Mouse (Mus musculus): ENCODE data around the gene Igfbp1. TPM values are rescaled to one million over a fixed set of nuclear protein-coding genes. Genes with fewer than 3 reads are reported as not detected.

Igfbp1 gene
- polyA plus RNA-seq, 1 experiment from 2014 or later, result 0.24 TPM

DNA sequence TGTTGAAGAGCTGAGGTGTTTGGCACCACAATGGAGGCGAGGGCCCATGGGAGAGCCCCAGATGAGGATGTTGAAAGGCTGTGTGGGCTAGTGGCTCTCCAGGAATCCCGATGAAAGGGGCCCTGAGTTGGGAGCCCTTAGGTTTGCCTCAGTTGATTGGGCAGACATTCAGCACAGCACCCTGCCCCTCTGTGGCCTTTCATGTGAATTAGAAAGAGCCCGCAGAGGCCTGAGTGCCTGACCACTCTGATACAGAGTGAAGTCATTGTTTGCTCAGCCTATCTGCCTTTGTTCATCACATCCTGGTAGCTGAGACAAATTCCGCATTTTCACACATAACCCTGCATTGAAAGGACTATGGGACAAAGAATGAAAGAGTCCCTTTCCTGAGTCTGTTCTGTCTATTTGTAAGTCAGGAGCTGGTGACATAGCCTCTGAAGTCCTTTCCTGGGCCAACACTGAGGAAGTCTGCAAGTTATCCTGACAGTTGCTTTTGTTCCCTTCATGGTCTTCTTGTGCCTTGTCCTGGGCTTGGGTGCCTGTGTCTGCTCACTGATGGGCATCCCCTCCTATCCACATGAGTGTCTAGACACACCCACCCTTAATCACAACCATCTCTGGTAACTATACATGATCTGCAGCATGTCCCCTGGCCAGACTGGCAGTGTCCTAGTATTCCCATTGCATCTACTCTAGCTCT lies 41.6 kb downstream of the Igfbp1 start:
- no peak overlapping the region for H3K4me3 ChIP-seq
- H3K27me3 ChIP-seq (ENCODE audit: poor library complexity, severe bottlenecking), result no peaks in the 10 kb centered on the region
- H3K27ac ChIP-seq, result no peak overlapping the region
- WGBS, result 72% methylated on average over 4 of the region's 4 CpGs
- H3K9me3 ChIP-seq, result no peaks in the 10 kb centered on the region
- H3K4me1 ChIP-seq, result 0 out of 2 replicates have a peak, but pooled peaks cover 3% of the 10 kb centered on the region
- no peak for DNase-seq (ENCODE audit: extremely low spot score, low spot score)
- no peaks in the 10 kb centered on the region for H3K36me3 ChIP-seq (replicated peaks)

DNA sequence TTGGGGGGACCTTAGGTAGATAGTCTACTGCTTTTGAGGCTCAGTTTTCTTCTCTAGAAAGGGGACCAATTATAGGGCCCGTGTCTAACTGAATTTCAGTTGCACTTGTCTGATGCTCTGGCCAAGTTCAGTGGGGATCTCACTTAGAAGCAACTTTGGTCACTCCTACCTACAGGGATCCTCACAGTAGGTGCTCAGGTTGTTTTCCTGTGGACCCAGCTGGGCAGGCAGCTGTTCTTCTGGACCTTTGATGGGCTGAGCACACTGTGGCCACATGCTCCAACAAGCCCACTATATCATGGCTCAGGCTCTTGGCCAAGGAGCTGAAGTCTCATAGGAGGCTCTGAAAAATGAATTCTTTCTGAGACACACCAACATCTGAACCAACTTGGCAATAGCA lies 47.2 kb downstream of the Igfbp1 start:
- no peak overlapping the region for H3K4me3 ChIP-seq
- H3K36me3 ChIP-seq (replicated peaks), result no peaks in the 10 kb centered on the region
- 82% methylated on average over 1 of the region's 1 CpGs for WGBS
- no peak for DNase-seq (ENCODE audit: extremely low spot score, low spot score)
- H3K27me3 ChIP-seq (ENCODE audit: poor library complexity, severe bottlenecking), result no peaks in the 10 kb centered on the region
- no peak overlapping the region for H3K27ac ChIP-seq
- no peaks in the 10 kb centered on the region for H3K9me3 ChIP-seq
- H3K4me1 ChIP-seq, result no peaks in the 10 kb centered on the region

DNA sequence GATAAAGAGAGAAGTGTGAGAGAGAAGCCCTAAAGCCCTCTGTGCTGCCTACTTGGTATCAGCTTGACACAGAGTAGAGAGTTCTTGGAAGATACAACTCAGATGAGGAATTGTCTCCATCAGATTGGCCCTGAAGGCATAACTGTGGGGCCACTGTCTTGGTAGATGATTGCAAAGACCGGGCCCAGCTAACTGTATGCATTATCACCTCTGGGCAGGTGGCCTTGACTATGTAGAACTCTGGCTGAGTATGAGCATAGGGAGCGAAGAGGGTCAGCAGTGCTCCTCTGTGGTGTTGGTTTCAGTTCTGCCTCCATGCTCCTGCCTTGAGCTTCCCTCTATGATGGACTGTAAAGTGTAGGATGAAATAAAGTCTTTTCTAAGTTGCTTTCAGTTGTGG lies 52.8 kb downstream of the Igfbp1 start:
- Histone ChIP-seq H3K4me3 (no peak overlapping the region), H3K9me3 (no peaks in the 10 kb centered on the region), H3K4me1 (no peaks in the 10 kb centered on the region), H3K27ac (no peak overlapping the region), H3K36me3 (replicated peaks) (no peaks in the 10 kb centered on the region), H3K27me3 (ENCODE audit: poor library complexity, severe bottlenecking) (no peaks in the 10 kb centered on the region)
- WGBS, result 87% methylated on average over 2 of the region's 2 CpGs
- DNase-seq (ENCODE audit: extremely low spot score, low spot score), result no peak

DNA sequence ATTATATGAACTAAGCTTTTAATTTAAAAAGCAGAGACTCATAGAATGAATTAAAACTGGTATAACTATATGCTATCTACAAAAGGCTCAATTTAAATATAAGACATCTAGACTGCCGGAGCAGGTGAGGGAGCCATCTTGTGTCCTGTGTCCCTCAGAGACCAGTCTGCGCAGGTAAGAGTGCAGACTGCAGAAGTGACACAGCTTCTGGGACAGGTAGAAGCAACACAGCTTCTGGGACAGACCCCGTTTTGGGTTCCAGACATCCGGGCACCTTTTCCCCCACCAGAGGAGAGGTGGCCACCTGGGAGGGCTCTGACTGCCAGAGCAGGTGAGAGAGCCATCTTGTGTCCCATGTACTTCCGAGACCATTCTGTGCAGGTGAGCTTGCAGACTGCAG lies 53.3 kb downstream of the Igfbp1 start:
- Histone ChIP-seq H3K9me3 (no peaks in the 10 kb centered on the region), H3K36me3 (replicated peaks) (no peaks in the 10 kb centered on the region), H3K4me3 (no peak overlapping the region), H3K27ac (no peak overlapping the region), H3K4me1 (no peaks in the 10 kb centered on the region), H3K27me3 (ENCODE audit: poor library complexity, severe bottlenecking) (no peaks in the 10 kb centered on the region)
- no peak for DNase-seq (ENCODE audit: extremely low spot score, low spot score)
- WGBS, result 95% methylated on average over 5 of the region's 5 CpGs

Other genes with a start within 250 kb of the Igfbp1 start
- 0.66 and 0.86 TPM in 2 replicates for gene Adcy1, start 134.3 kb upstream of the Igfbp1 start, polyA plus RNA-seq (2016; fragmentation: Nextera tagmentation; extraction: Ambion mirVana)
- gene Gm11985, start 9.2 kb upstream of the Igfbp1 start, polyA plus RNA-seq (2016; fragmentation: Nextera tagmentation; extraction: Ambion mirVana), result not detected in 2 replicates
- gene Igfbp3, start 16.1 kb downstream of the Igfbp1 start, polyA plus RNA-seq (2016; fragmentation: Nextera tagmentation; extraction: Ambion mirVana), result 16.4 and 16.6 TPM in 2 replicates

Data from forebrain, embryonic 10.5 days (tissue).